Mouse (Mus musculus) frontal cortex, adult (tissue): ENCODE results near the gene Fuca1.
"Not testable (repeated sequence)": the region's sequence is repeated elsewhere in the genome, so short reads cannot be mapped to it uniquely, and the experiment has no call there.

Source experiments
- ATAC-seq: cut with Nextera tagmentation; 2 replicates; pipeline ENCODE4 v1.9.2; 2017; ENCODE audit warnings: mild to moderate bottlenecking, moderate library complexity, mixed read lengths; ENCODE audit not compliant: low TSS enrichment

Fuca1 gene

DNA sequence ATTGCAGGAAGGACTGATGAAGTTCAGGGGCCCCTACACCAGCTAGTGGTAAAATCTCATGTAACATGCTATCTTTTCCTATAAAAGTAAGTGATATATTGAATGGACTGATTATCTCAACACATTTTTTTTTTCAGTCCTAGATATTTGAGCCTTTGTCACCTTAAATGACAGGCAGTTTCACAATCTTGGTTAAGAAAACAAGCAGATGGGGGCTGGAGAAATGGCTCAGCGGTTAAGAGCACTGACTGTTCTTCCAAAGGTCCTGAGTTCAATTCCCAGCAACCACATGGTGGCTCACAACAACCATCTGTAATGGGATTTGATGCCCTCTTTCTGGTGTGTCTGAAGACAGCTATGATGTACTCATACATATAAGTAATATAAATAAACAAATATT lies 1.7 kb downstream of the Fuca1 start:
- ATAC-seq = no peak

DNA sequence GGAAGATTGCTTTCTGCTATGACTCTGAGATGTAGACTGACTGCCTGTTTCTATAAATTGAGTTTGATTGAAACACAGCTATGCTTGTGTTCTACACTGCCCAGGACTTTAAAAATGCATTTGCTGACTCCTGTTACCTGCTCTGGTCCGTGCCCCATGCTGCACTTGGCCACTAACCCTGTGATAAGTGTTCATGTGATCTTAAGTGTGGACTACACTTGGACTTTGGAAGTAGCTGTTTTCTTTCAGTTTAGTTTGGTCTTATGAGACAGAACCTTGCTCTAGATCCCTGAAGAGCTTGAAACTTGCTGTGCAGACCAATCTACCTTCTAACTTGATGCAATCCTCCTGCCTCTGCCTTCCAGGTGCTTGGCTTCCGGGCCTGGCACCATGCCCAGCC lies 3.9 kb downstream of the Fuca1 start:
- no peak for ATAC-seq

DNA sequence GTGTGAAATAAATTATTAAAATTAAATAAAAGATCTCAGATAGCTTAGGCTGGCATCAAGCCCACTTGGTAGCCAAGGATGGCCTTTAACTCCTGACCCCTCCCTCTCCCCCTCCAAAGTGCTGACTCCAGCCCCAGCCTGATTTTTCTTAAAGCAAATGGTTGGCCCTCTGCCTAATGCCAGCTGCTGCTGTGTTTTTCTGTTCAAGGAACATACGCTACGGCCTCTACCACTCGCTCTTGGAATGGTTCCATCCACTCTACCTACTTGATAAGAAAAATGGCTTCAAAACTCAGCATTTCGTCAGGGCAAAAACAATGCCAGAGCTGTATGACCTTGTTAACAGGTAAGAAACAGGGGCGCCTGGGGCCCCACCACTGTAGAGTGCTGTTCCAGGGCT lies 4.8 kb downstream of the Fuca1 start:
- no peak for ATAC-seq

DNA sequence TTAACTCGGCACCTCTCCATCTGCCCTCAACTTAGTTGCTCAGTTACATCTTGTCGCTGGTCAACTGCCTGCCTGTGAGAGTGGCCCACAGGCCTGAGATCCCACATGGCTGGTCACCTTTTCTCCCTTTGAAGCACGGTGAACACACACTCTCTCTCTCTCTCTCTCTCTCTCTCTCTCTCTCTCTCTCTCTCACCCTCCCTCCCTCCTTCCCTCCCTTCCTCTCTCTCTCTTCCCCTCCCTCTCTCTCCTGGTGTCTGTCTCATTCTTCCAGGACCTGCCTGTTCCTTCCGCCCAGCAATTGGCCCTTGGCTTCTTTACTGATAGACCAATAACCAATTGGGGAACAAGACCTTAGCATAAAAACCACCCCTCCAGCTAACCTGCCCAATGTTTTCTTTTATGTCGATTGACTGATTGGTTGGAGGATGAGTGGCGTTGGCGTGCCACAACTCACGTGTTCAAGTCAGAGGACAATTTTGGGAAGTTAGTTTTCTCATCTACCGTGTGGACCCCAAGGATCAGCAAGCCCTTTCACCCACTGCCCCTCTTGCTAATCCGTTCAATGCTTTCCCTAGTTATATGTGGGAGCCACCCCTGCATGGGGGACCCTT lies 5.8 kb downstream of the Fuca1 start:
- ATAC-seq = no peak

DNA sequence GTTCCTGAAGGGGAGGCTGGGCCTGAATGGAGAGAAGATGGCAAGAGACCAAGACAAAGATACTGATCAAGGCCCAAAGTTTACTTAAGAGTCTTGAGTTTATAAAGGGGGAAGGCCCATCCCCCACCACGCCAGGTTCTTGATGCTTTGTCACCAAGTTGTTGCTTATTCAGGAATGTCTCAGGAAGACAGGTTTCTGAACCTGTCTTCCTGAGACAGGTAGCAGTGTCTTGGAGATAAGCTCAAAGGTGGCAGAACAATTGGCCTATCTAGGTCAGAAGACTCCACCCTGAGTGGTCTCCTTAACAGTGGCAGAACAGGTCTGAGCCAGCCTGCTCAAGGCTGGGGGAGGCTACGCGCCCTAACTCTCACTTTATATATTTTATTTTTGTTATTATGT lies 6.3 kb downstream of the Fuca1 start:
- no peak for ATAC-seq

DNA sequence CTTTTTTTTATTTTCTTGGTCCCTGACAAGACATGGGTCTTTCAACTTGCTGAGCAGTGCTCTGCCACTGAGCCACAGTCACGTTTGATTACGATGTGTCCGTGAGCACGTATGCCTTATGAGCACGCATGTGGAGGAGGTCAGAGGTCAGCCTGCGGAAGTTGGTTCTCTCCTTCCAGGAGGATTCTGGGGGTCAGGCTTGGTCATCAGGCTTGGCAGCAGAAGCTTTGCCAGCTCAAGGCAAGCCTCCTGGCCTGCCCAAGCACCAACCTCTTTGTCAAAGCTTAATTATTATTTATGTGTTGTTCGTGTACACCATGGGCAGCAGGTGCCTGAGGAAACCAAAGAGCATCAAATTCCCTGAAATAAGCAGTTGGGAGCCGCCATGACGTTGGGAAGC lies 7.8 kb downstream of the Fuca1 start:
- ATAC-seq = no peak

DNA sequence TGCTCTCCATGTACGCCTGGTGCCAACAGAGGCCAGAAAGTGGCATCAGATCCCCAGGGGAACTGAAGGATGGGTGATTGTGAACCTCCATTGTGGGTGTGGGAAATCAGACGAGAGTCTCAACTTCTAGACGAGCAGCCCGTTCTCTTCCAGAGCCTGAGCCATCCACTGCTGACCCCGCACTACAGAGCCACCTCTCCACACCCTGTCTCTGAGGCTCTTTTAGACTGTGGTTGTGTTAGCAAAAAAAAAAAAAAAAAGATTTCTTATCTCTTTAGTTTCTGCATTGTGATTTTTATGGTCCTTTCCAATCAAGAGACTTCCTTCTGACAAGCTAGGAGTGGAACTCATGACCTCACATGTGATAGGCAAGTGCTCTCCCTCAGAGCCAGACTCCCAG lies 8.9 kb downstream of the Fuca1 start:
- ATAC-seq = no peak

DNA sequence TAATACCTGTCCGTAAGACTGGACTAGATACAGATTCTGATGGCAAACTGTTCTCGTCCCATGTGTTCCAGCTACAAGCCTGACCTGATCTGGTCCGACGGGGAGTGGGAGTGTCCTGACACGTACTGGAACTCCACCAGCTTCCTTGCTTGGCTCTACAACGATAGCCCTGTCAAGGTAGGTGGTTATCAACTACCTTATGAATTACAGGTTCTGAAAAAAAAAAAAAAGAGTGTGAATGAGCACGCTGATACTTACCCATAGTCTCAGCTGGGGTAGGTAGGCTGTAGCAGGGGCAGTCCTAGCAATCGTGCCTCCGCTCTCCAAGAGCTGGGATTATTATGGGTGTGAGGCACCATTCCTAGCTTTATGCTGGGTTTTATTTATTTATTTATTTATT lies 9.3 kb downstream of the Fuca1 start:
- no peak for ATAC-seq

DNA sequence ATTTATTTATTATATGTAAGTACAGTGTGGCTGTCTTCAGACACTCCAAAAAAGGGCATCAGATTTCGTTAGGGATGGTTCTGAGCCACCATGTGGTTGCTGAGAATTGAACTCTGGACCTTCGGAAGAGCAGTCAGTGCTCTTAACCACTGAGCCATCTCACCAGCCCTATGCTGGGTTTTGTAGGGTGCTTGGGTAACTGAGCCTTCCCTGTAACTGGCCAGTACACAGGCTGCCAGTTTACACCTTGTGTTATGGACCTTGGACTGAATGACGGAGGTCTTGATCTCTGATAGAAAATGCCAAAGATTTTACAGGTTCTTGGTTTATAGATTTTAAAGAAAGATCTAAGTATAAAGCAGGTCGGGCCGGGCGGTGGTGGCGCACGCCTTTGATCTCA lies 9.7 kb downstream of the Fuca1 start:
- no peak for ATAC-seq

DNA sequence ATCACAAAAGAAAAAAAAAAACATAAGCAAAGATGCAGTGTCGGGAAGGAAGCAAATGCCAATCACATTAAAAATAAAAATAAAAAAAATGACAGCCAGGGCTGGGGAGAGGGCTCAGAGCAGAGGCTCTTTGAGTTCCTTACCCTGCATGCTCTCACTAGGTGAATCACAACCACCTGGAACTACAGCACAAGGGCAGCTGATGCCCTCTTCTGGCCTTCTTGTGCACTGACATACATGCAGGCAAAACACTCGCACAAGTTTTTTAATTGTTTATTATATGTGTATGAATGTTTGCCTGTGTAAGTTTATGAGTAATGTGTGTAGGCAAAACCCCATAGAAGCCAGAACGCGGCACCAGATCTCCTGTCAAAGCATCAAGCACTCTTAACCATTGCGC lies 11.3 kb downstream of the Fuca1 start:
- no peak for ATAC-seq

DNA sequence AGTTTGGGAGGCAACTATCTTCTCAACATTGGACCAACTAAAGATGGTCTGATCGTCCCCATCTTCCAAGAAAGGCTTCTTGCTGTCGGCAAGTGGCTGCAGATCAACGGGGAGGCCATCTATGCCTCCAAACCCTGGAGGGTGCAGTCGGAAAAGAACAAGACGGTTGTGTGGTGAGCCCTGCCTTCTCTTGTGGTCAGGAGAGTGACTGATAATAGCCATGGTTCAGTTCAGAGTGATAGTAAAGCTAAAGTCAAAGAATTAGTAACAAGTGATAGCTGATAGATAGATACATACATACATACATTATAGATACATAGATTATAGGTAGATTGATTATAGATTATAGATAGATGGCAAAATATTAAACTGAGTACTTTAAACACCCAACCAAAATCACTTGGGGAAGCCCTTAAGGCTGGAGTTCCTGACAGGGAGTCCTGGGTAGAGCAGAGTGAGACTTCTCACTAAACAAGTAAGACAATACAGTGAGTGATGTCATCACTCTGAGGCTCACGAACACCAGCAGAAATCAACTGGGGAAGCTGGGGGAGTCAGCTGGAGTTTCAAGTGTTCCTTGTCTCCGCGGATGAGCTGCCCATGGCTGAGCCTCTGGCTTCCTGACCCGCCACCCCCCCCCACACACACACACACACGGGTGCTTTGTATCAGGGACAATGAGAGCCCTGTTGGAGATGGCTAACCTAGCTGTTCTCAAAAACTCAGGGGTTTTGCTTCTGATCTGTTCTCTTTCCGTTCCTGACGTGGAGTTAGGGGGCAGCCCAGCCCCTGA lies 14.4 kb downstream of the Fuca1 start:
- peak; percentile 31; the same call in 1 of the 2 replicates for ATAC-seq

DNA sequence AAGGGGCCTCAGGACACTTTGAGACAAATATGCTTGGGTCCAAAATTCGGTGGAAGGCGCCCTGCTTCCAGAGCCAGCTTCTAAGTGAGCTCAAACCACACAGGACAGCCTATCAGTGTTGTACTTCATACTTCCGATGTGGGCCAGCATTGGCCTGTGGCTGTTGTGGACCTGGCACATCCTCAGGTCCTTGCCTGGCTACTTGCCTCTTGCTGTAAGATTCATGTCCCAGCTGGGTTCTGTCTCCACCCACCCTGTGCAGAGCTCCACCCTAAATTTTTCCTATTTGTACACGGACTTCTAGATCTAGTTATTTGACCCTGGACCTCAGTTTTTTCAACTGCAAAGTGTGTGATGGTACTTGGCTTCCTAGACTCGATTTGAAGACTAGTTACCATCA lies 15.0 kb downstream of the Fuca1 start:
- no peak for ATAC-seq

DNA sequence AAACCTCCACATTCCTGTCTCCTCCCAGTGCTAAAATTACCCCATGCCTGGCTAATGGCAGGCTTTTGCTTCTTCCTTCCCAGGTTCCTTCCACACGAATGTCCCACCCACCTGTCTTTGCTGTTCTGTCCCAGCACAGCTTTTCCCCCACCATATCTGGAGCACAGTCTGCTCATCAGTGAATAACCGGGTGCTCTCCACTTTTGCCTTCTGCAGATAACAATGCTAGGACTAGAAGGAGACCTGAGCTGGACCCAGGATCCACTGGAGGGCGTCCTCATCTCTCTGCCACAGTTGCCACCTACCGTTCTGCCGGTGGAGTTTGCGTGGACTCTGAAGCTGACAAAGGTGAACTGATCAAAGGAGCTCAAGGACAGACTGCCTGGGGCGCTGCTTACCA lies 18.3 kb downstream of the Fuca1 start:
- no peak for ATAC-seq

DNA sequence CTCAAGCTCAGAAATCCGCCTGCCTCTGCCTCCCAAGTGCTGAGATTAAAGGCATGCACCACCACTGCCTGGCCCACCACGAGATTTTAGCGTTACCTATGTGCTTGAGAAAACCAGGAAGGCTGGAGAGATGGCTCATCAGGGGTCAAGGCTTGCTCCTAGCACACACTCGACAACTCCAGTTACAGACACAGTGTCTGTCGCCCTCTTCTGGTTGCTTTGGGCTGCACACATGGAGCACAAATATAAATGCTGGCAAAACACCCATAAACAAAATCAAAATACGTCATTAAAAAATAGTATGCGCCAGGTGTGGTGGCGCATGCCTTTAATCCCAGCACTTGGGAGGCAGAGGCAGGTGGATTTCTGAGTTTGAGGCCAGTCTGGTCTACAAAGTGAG lies 20.5 kb downstream of the Fuca1 start:
- ATAC-seq = not testable (repeated sequence)

DNA sequence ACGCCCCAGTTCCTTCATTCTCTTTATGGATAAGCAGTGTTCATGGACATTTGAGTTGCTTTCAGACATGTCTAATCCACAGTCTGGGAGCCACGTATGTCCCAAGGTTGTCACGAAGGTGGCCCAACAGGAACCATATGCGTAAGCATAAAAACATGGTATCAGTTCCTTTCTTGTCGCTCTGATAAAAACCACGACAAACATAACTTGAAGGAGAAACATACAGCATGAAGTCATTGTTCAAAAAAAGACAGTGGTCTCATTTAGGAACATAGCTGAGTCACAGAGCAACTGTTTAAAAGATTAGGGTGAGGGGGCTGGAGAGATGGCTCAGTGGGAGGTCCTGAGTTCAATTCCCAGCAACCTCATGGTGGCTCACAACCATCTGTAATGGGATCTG lies 21.7 kb downstream of the Fuca1 start:
- no peak for ATAC-seq

DNA sequence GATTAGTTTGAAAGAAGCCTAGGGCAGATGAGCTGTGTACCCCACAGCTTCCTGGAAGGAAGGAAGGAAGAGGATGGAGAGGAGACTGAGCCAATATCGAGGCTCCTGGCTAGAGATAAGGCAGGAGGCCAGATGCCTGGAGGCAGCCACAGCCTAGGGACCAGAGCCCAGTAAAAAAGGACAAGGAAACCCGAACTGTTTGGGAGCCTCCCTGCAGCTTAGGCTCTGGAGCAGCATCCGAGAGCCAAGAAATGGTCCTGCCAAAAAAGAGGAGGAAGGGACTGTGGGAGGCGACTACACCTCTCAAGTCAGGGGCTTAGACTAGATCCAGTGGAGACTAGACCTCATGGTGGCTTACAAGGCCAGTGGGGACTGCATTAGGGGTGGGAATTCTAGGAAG lies 22.9 kb downstream of the Fuca1 start:
- ATAC-seq = no peak

DNA sequence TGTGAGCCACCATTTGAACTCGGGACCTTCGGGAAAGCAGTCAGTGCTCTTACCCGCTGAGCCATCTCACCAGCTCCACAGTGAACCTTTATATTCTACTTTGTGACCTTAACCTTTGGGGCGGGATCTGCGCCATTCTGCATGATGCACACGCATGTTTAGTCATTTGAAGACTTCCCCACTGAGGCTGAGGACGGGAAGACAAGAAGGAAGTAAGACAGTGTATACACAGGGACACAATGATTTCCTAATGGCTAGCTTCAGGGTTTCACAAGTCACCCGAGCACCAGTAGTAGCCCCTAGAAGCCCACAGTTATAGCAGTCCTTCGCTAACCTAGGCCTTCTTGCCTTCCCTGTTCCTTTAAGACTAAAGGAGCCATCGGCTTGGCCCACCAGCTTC lies 25.2 kb downstream of the Fuca1 start:
- no peak for ATAC-seq

DNA sequence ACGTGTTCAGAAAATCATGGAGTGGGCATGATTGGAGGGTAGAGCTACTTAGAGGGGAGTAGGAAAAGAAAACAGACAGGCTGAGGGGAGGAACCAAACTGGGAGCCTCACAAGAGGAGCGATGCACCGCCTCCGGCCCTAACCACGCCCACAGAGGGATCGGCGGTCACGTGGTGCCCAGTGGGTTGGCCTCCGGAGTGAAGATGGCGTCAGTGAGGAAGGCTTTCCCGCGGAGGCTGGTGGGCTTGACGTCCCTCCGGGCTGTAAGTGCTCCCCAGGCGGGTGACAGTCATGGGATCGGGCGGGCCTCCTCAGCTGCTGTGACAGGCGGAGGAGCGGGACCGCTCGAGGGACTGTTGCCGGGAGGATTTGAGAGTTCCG lies 25.7 kb downstream of the Fuca1 start, which contains the start of gene Hmgcl:
Gene Hmgcl (plus strand): TSS at position 171 of the 381 bp plus-strand sequence.
- ATAC-seq = peak; percentile 91

DNA sequence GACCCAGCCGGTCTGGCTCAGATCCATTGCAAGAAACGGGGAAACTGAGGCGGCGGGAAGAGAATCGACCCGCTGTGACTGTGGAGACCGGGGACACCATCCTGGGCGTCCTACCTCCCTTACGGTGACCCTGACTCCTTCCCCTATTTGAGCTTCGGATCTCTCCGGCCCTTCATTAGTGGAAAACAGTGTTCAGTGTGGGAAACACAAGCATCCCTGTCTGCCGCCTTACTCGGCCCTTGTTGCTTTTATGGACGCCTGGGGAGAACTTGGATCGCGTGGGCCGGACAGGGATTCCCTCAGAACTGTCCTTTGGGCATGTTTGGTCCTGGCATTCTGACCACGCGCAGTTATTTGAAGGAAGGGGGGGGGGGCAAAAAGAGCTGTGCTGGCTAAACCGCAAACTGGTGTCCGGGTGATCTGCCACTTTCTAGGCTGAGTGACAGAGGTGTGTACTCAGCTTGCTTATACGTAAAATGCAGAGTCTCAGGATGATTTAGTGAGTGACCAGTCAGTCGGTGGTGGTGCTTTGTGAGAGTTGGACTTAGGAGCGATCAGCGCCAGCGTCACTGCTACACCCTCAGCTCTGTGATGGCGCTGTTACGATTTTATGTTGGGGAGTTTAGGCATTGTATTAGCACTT lies 26.2 kb downstream of the Fuca1 start:
- ATAC-seq = peak; percentile 42

DNA sequence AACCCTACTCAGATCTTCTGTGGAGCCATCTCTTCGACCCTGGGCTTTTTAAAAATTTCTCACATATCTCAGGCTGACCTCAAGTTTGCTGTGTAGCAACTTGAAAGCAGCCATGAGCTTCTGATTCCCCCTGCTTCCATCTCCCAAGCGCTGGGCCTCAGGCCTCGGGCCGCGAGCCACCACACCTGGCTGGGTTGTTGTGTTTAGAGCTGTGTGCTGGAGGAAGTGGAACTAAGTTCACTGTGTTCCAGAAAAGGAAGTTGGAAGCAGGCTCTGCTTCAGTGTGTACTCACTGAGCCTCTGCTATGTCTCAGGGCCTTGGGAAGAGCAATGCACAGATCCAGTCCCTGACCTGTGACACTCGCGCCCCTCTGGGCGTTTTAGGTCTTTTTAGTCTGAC lies 27.6 kb downstream of the Fuca1 start:
- no peak for ATAC-seq

DNA sequence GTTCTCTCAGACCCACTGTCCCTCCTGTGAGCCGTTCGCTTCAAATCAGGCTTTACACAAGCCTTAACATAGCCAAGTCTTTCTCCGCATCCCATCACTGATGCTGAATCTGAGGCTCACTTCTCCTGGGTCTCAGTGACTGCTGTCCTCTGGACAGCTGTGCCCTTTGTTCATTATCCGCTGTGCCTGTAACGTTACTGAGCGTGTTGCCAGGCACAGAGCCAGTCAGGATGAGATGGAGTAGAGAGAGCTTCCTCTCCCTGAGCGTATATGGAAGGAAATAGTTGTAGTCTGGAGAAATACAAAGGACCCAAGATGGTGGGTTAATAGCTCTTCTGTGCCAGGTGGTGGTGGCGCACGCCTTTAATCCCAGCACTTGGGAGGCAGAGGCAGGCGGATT lies 28.9 kb downstream of the Fuca1 start:
- ATAC-seq = no peak

DNA sequence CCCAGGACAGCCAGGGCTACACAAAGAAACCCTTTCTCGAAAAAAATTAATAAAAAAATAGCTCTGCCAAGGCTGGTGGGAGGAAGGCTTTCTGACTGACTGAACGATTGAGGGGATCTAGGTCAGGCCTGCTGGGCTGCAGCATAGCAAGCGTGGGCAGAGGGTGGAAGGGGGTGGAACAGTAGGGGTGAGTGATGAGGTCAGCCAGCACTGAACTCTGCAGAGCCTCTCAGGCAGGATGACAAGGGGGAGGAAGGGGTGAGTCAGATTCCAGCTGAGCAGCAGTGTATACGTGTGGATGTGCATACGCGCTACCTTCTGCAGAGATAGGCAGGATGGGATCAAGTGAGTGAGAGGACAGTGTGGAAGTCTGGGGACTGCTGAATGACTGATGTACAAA lies 29.4 kb downstream of the Fuca1 start:
- ATAC-seq = no peak

DNA sequence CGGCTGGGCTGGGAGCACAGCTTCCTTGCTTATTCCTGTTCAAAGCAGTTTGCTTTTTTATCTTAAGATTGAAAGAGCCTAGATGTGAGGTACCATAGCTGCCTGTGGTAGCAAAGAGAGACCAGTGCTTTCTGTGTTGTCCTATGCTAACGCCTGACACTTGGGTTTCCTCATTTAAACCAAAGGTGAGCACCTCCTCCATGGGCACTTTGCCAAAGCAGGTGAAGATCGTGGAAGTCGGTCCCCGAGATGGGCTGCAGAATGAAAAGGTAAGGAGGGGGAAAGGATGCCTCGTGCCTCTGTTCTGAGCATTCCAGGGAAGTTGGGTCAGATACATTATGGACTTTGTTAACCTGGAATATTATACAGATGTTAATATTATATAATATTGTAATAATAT lies 29.8 kb downstream of the Fuca1 start:
- no peak for ATAC-seq
